Mouse (Mus musculus) kidney, adult 2 months (tissue): ENCODE data around the gene Irf2.

ENCODE experiments used
- CTCF ChIP-seq: fragments of 200-500 bp; conservative IDR thresholded peaks from 2 replicates; pipeline ENCODE4 v1.5.1; 2011; ENCODE audit warnings: low read depth, mild to moderate bottlenecking, control low read depth, low read length, moderate library complexity, mixed read lengths; ENCODE audit not compliant: insufficient read depth, insufficient read length
- POLR2A ChIP-seq: fragments of 200-500 bp; IDR thresholded peaks from one replicate; pipeline ENCODE4 v1.6.1; 2011; ENCODE audit warnings: low read depth, low read length, control low read depth

DNA sequence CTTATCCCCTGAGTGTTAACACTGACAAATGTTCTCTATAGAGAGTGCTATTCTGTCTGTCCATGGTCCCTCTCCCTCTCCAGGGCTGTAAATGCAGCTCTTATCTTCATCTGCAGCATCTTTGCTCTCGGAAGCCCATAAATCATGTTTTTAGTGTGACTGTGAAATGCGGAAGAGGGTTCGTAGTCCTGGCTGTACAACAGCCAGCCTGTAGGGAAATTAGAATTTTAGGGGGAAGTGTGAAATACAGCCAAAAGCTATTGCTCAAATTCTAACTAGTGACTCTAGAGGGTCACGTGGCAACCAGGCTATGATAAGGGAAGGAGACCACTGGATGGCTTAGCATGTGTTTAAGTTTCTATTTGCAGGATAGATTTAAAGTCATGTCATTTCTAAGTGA, 112.0 kb downstream of the Irf2 start:
- TF ChIP-seq CTCF (no peak), POLR2A (no peak)
